Mouse (Mus musculus): ENCODE measurements around the gene St3gal5. TPM values are rescaled to one million over a fixed set of nuclear protein-coding genes. Genes with fewer than 3 reads are reported as not detected.

The St3gal5 gene
- polyA plus RNA-seq, 1 experiment from 2014 or later = 78.5 TPM

DNA sequence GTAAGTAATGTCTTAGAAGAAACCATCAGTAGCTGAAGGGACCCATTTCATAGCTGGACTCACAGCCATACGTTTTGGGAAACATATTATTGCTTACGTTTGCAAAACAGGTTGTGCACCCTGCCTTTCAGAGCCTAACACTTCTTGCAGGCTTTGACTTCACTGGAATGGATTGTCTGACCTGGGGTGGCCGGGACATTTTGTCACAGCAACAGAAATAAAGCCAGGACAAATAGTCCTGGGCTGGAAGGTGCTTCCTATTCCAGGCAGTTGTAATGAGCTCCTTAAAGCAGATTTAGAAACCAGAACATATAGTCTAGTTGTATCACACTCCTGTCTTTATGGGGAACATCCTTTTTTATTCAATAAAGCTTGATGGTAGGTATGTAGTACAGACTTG is 63.6 kb downstream of the St3gal5 start:
- 85% methylated on average over 3 of the region's 3 CpGs for WGBS
- Histone ChIP-seq H3K9me3 (ENCODE audit: control insufficient read depth, low read length) (no peaks in the 10 kb centered on the region), H3K9ac (replicated peaks; ENCODE audit: low read depth, low read length) (no peak overlapping the region), H3K27me3 (ENCODE audit: control insufficient read depth, insufficient read depth, low read length) (no peaks in the 10 kb centered on the region), H3K4me1 (ENCODE audit: control insufficient read depth, insufficient read depth, low read length) (no peaks in the 10 kb centered on the region), H3K36me3 (ENCODE audit: control insufficient read depth, insufficient read depth, low read length) (no peaks in the 10 kb centered on the region), H3K4me2 (ENCODE audit: low read depth, low read length) (no peak overlapping the region), H3K4me3 (ENCODE audit: low read depth, low read length) (no peak overlapping the region), H3K27ac (ENCODE audit: low read depth, low read length) (no peak overlapping the region)
- no peak for ATAC-seq (ENCODE audit: low read depth)

DNA sequence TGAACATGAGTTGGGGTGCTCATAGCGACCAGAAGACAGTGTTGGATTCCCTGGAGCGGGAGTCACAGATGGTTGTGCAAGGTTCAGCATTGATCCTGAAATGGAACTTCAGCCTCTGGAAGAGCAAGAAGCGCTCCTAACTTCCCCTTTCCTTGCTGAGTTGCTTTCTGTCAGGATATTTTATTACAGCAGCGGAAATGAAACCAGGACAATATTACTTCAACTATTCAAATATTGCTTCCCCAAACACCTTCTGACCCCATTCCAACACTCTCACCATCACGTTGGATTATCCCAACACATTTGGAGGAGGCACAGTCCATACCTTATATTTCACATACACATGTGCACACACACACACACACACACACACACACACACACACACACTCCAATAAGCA is 64.4 kb downstream of the St3gal5 start:
- H3K27me3 ChIP-seq (ENCODE audit: control insufficient read depth, insufficient read depth, low read length) = no peaks in the 10 kb centered on the region
- H3K4me3 ChIP-seq (ENCODE audit: low read depth, low read length) = no peak overlapping the region
- H3K4me1 ChIP-seq (ENCODE audit: control insufficient read depth, insufficient read depth, low read length) = no peaks in the 10 kb centered on the region
- no peak overlapping the region for H3K9ac ChIP-seq (replicated peaks; ENCODE audit: low read depth, low read length)
- no peaks in the 10 kb centered on the region for H3K9me3 ChIP-seq (ENCODE audit: control insufficient read depth, low read length)
- H3K36me3 ChIP-seq (ENCODE audit: control insufficient read depth, insufficient read depth, low read length) = no peaks in the 10 kb centered on the region
- no peak overlapping the region for H3K4me2 ChIP-seq (ENCODE audit: low read depth, low read length)
- 84% methylated on average over 5 of the region's 5 CpGs for WGBS
- no peak for ATAC-seq (ENCODE audit: low read depth)
- H3K27ac ChIP-seq (ENCODE audit: low read depth, low read length) = no peak overlapping the region

DNA sequence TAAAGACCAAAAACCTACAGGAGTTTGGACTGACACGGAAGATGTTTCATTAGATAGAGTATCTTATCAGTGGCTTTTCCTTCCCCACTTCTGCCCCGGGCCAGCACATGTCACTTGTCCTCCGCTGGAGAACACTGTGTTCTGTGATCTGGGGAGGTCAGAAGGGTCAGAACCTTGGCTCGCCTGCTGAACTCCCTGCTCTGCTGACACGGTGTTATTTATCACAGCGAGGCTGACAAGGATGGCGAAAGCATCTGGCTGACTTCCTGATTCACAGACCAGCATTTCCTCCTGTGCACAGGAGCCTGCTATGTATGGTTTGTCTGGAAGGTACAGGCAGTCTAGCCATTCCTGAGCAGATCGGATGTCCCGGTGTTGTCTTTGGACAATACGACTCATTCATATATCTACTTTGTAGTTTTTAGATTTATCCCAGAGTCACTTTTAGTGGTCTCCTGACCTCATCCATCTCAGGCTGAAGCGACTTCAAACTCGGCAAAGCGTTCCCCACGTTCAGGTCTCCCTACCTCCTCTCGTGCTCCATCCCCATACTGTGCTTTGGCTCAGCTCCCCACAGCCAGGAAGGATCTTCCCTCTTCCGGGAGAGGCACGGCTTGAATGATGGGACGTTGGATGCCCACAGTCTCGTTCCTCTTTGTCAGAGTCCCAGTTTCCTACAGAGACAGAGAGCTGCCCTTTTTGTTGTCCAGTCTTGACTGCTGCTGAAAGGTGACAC is 64.9 kb downstream of the St3gal5 start:
- H3K4me3 ChIP-seq (ENCODE audit: low read depth, low read length) = no peak overlapping the region
- no peaks in the 10 kb centered on the region for H3K36me3 ChIP-seq (ENCODE audit: control insufficient read depth, insufficient read depth, low read length)
- 53% methylated on average over 19 of the region's 19 CpGs for WGBS
- H3K4me2 ChIP-seq (ENCODE audit: low read depth, low read length) = no peak overlapping the region
- no peak overlapping the region for H3K27ac ChIP-seq (ENCODE audit: low read depth, low read length)
- no peak overlapping the region for H3K9ac ChIP-seq (replicated peaks; ENCODE audit: low read depth, low read length)
- H3K4me1 ChIP-seq (ENCODE audit: control insufficient read depth, insufficient read depth, low read length) = no peaks in the 10 kb centered on the region
- no peak for ATAC-seq (ENCODE audit: low read depth)
- no peaks in the 10 kb centered on the region for H3K9me3 ChIP-seq (ENCODE audit: control insufficient read depth, low read length)
- no peaks in the 10 kb centered on the region for H3K27me3 ChIP-seq (ENCODE audit: control insufficient read depth, insufficient read depth, low read length)

DNA sequence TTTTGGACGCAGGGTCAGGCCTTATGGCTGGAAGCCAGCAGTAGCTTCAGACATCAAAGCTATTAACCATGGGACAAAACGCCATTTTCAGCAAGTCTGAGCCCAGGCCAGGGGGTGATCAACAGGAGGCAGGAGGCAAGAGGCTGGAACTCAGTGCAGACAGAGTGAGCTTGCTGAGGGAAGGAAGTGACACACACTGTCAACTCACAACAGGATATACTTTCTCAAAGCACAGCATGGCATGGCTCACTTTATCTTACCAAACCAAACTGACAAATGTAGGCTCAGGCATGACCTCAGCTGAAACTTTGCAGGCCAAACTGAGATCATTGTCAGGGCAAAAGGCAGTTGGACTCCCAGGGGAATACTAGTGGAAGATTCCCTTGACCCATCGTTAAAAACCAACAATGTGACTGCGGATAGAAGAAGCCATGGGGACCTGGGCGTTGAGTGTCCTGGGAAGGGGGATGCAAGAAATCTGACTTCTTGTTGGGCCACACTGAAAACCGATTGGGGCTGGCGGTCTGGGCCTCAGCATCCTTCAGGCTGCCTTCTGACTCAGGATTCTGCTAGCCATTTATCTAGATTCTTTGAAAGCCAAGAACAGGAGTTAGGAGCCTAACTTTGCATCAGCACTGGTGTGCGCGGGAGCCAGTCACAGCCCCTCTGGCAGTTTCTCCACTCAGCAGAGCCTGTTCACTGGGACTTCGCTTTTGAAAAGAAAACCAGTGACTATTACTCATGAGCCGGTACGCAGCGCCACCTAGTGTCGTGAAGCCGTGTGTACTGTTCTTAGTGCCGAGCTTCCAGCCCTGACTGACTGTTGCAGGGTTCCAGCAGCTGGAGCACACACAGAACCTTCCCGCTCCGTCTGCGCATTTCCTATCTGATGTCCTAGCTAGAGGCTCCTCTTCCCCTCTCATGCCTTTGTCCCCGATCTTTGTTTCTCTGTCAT is 67.2 kb downstream of the St3gal5 start:
- no peaks in the 10 kb centered on the region for H3K4me1 ChIP-seq (ENCODE audit: control insufficient read depth, insufficient read depth, low read length)
- H3K4me2 ChIP-seq (ENCODE audit: low read depth, low read length) = no peak overlapping the region
- WGBS = 22% methylated on average over 20 of the region's 20 CpGs
- H3K27ac ChIP-seq (ENCODE audit: low read depth, low read length) = no peak overlapping the region
- no peaks in the 10 kb centered on the region for H3K9me3 ChIP-seq (ENCODE audit: control insufficient read depth, low read length)
- peak; percentile 96 for ATAC-seq (ENCODE audit: low read depth)
- H3K9ac ChIP-seq (replicated peaks; ENCODE audit: low read depth, low read length) = no peak overlapping the region
- H3K4me3 ChIP-seq (ENCODE audit: low read depth, low read length) = no peak overlapping the region
- H3K27me3 ChIP-seq (ENCODE audit: control insufficient read depth, insufficient read depth, low read length) = no peaks in the 10 kb centered on the region
- no peaks in the 10 kb centered on the region for H3K36me3 ChIP-seq (ENCODE audit: control insufficient read depth, insufficient read depth, low read length)

DNA sequence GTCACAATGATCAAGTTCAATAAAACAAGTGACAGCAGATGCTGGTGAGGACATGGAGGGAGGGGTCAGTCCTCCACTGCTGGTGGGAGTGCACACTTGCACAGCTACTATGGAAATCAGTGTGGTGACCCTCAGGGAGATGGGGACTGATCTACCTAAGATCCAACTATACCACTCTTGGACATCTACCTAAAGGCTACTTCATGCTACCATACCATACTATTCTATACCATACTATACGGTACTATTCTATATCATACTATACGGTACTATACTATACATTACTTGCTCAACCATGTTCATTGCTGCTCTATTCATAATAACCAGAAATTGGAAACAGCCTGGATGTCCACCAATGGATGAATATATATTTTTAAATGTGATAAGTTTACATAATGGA is 68.5 kb downstream of the St3gal5 start:
- H3K9ac ChIP-seq (replicated peaks; ENCODE audit: low read depth, low read length) = no peak overlapping the region
- no peaks in the 10 kb centered on the region for H3K4me1 ChIP-seq (ENCODE audit: control insufficient read depth, insufficient read depth, low read length)
- no peaks in the 10 kb centered on the region for H3K9me3 ChIP-seq (ENCODE audit: control insufficient read depth, low read length)
- H3K36me3 ChIP-seq (ENCODE audit: control insufficient read depth, insufficient read depth, low read length) = no peaks in the 10 kb centered on the region
- 58% methylated on average over 2 of the region's 2 CpGs for WGBS
- no peaks in the 10 kb centered on the region for H3K27me3 ChIP-seq (ENCODE audit: control insufficient read depth, insufficient read depth, low read length)
- no peak overlapping the region for H3K4me2 ChIP-seq (ENCODE audit: low read depth, low read length)
- H3K27ac ChIP-seq (ENCODE audit: low read depth, low read length) = no peak overlapping the region
- H3K4me3 ChIP-seq (ENCODE audit: low read depth, low read length) = no peak overlapping the region
- no peak for ATAC-seq (ENCODE audit: low read depth)

DNA sequence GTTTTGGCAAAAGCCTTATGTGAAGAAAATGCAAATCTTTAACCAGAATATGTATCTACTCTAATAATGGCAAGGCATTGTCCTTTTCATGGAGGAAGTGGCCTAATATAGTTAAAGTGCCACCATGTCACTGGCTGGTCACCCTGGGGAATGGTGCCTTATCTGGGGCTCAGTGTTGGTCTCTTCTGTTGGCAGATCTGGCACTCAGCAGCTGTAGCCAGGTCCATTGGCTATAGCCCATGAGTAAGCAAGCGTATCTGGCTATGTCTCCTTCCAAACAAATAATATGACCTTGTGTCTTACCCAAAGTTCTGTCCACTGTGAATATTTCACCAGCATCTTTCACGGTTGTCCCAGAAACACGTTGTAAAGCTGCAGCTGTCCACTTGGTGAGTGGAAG is 74.0 kb downstream of the St3gal5 start:
- Histone ChIP-seq H3K4me2 (ENCODE audit: low read depth, low read length) (no peak overlapping the region), H3K4me1 (ENCODE audit: control insufficient read depth, insufficient read depth, low read length) (no peaks in the 10 kb centered on the region), H3K9ac (replicated peaks; ENCODE audit: low read depth, low read length) (no peak overlapping the region), H3K36me3 (ENCODE audit: control insufficient read depth, insufficient read depth, low read length) (no peaks in the 10 kb centered on the region), H3K9me3 (ENCODE audit: control insufficient read depth, low read length) (no peaks in the 10 kb centered on the region), H3K27me3 (ENCODE audit: control insufficient read depth, insufficient read depth, low read length) (no peaks in the 10 kb centered on the region), H3K27ac (ENCODE audit: low read depth, low read length) (no peak overlapping the region), H3K4me3 (ENCODE audit: low read depth, low read length) (no peak overlapping the region)
- 93% methylated on average over 3 of the region's 3 CpGs for WGBS
- no peak for ATAC-seq (ENCODE audit: low read depth)

DNA sequence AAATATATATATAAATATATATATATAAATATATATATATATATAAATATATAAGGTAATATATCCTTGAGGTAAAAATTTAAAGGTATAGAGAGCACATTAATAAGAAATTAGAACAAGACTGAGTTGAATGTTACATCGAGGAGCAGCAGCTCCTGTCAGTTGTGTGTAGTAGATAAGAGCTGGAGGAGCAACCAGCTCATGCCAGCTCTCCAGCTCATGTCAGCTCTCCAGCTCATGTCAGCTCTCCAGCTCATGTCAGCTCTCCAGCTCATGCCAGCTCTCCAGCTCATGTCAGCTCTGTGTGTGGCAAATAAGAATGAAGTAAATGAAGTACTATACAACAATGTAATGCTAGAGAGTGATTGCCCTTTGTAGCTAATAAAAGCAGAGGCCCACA is 76.0 kb downstream of the St3gal5 start:
- Histone ChIP-seq H3K27ac (ENCODE audit: low read depth, low read length) (no peak overlapping the region), H3K9ac (replicated peaks; ENCODE audit: low read depth, low read length) (no peak overlapping the region), H3K4me3 (ENCODE audit: low read depth, low read length) (no peak overlapping the region), H3K4me1 (ENCODE audit: control insufficient read depth, insufficient read depth, low read length) (no peaks in the 10 kb centered on the region), H3K27me3 (ENCODE audit: control insufficient read depth, insufficient read depth, low read length) (no peaks in the 10 kb centered on the region), H3K36me3 (ENCODE audit: control insufficient read depth, insufficient read depth, low read length) (no peaks in the 10 kb centered on the region), H3K4me2 (ENCODE audit: low read depth, low read length) (no peak overlapping the region), H3K9me3 (ENCODE audit: control insufficient read depth, low read length) (no peaks in the 10 kb centered on the region)
- ATAC-seq (ENCODE audit: low read depth) = no peak
- WGBS = 98% methylated on average over 1 of the region's 1 CpGs

DNA sequence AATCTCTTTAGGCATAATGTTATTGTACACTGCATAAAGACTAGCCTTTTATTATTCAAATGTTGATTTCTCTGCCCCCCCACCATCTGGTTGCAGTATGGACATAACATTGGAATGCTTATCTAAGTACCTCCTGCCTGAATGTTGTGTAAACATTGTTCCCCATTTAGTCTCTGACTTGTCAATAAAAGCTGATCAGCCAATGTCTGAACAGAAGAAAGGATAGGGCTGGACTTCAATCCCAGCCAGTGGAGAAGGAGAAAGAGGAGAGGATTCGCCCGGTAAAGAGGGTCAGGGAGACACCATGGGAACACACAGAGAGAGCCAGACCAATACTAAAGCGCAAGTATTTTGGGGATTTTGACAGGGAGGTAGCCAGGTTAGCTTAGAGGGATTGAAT is 78.0 kb downstream of the St3gal5 start:
- H3K4me2 ChIP-seq (ENCODE audit: low read depth, low read length) = no peak overlapping the region
- H3K9me3 ChIP-seq (ENCODE audit: control insufficient read depth, low read length) = no peaks in the 10 kb centered on the region
- no peak overlapping the region for H3K4me3 ChIP-seq (ENCODE audit: low read depth, low read length)
- no peaks in the 10 kb centered on the region for H3K36me3 ChIP-seq (ENCODE audit: control insufficient read depth, insufficient read depth, low read length)
- WGBS = 58% methylated on average over 3 of the region's 3 CpGs
- no peak overlapping the region for H3K27ac ChIP-seq (ENCODE audit: low read depth, low read length)
- H3K4me1 ChIP-seq (ENCODE audit: control insufficient read depth, insufficient read depth, low read length) = no peaks in the 10 kb centered on the region
- no peak overlapping the region for H3K9ac ChIP-seq (replicated peaks; ENCODE audit: low read depth, low read length)
- no peaks in the 10 kb centered on the region for H3K27me3 ChIP-seq (ENCODE audit: control insufficient read depth, insufficient read depth, low read length)
- ATAC-seq (ENCODE audit: low read depth) = no peak

DNA sequence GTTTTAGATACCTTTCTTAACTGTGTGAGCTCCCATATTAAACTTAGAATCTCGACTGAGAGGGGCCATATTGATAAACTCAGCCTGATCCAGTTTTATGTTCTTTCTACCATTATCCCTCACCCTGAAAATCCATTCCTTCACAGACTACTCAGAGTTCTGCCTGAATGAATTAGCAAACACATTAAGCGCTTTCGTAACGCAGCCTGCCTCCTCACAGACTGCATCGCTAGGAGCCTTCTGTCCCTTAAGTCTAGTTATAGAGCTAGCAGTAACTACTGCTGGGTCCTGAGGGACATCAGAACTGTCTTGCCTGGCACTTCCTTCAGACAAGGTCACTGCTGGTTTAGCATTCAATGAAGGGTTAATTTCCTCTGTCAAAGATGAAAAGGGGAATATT is 78.6 kb downstream of the St3gal5 start:
- no peak overlapping the region for H3K4me3 ChIP-seq (ENCODE audit: low read depth, low read length)
- WGBS = 53% methylated on average over 5 of the region's 5 CpGs
- no peak overlapping the region for H3K9ac ChIP-seq (replicated peaks; ENCODE audit: low read depth, low read length)
- no peak overlapping the region for H3K27ac ChIP-seq (ENCODE audit: low read depth, low read length)
- H3K9me3 ChIP-seq (ENCODE audit: control insufficient read depth, low read length) = no peaks in the 10 kb centered on the region
- no peak overlapping the region for H3K4me2 ChIP-seq (ENCODE audit: low read depth, low read length)
- no peaks in the 10 kb centered on the region for H3K4me1 ChIP-seq (ENCODE audit: control insufficient read depth, insufficient read depth, low read length)
- H3K27me3 ChIP-seq (ENCODE audit: control insufficient read depth, insufficient read depth, low read length) = no peaks in the 10 kb centered on the region
- no peaks in the 10 kb centered on the region for H3K36me3 ChIP-seq (ENCODE audit: control insufficient read depth, insufficient read depth, low read length)
- no peak for ATAC-seq (ENCODE audit: low read depth)

Data from neural tube, embryonic 14.5 days (tissue).